Mouse (Mus musculus) cerebellum, postnatal 14 days (tissue): ENCODE measurements at regions not wholly inside any gene's neighbourhood (a gene's known extent, or its start where the extent isn't known, plus 50 kb on each side); places are given as distances from the start of the nearest gene placed in this dataset.
"Not testable (repeated sequence)": the region's sequence is repeated elsewhere in the genome, so short reads cannot be mapped to it uniquely, and the experiment has no call there.

Experiments
- DNase-seq, 2 experiments: peaks; one replicate each; pipeline ENCODE4 v3.0.0; 2021; ENCODE audit warnings: mixed read lengths in 2 of 2

- no peak for DNase-seq
Measured at GRCm38 (mm10) chr2:171985813-171986572, 57.3 kb downstream of the Cbln4 start.

DNA sequence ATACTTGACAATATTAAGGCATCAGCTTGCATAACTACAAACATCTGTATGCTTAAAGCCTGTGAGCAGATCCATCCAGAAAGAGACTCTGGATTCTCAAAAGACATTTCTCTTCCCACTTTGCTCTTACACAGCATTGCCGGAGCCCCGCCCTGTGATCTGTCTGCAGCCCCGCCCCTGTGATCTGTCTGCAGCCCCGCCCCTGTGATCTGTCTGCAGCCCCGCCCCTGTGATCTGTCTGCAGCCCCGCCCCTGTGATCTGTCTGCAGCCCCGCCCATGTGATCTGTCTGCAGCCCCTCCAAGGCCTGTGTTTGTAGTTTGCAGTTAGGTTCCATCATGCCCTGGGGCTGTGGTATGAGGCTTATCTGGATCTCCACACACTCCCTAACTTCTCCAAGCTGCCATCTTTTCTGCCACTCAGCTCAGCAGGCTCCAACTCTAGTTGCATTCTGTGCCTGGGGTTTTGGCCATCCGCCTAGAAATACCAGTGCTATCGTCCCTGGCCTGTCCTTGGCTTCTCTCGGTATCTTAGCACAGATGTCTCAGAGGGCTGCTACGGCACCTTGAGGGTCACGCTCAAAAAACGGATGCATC, 73.9 kb downstream of the Cbln4 start:
- peak; percentile 29 to 32 for DNase-seq

DNA sequence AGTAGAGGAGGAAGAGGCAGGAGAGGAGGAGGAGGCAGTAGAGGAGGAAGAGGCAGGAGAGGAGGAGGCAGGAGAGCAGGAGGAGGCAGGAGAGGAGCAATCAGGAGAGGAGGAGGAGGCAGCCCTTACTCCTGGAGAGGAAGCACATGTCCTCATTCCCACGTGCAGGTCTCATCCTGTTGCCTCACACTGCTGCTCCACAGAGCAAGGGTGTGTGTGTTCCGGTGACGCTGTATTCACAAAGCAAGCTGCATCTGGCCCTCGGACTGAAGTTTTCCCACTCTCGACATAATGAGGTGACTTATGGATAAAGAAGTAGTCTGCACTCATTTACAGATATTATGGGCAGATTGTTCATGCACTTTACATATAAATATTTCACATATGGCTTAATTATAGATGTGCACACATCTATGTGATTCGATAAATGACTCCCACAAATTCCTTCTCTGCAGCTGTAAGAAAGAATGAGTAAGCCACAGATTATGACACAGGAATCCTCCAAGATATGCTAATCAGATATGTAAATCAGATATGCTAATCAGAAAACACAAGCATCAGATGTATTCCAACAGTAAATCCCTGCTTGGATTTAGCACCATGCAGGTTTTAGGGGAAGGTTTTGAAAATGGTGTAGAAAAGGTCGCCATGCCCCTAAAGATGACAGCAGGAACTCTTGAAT, 96.6 kb downstream of the Cbln4 start:
- no peak for DNase-seq

DNA sequence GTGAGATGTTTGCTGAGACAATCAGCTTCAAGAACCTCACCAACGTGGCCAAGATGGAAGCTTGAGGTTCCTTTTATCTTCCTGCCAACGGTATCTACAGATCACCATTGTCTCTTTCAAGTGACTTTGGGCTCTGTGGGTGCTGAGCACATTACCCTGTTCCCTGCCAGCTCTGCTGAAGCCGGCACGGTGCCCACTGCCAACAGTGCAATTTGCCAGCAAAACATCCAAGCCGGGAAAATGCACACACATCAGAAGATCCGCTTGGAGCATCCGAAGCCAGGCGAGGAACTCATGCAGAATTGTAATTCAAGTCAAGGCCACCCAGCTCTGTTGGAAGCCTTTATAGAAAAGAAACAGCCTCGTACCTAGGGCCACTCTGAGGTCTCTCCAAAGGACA, 100.6 kb downstream of the Cbln4 start:
- DNase-seq: peak; percentile 78 to 86

GRCm38 (mm10) chr2:171935646-171936325, 107.5 kb downstream of the Cbln4 start:
- peak in 1 of 2 experiments; percentile 10 for DNase-seq

GRCm38 (mm10) chr2:171920960-171921359, 122.3 kb downstream of the Cbln4 start:
- no peak for DNase-seq

DNA sequence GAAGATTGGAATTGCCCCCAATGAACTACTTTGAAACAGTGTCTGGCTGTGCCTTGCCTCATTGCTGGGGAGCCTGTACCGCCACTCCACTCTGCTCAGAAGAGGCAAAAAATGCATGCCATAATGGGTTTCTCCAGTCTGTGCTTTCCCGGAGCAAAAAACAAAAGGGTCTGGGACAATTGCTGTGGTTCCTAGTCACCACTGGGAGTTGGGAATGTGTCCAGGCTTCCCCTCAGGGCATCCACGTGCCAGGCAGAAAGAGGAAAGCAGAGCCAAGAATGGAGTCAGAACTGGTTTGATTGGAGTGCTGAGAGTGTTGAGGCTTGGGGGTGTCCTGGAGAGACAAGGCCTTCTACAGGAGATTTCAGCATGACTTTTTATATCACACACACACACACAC, 156.0 kb downstream of the Cbln4 start:
- peak; percentile 34 to 57 for DNase-seq

DNA sequence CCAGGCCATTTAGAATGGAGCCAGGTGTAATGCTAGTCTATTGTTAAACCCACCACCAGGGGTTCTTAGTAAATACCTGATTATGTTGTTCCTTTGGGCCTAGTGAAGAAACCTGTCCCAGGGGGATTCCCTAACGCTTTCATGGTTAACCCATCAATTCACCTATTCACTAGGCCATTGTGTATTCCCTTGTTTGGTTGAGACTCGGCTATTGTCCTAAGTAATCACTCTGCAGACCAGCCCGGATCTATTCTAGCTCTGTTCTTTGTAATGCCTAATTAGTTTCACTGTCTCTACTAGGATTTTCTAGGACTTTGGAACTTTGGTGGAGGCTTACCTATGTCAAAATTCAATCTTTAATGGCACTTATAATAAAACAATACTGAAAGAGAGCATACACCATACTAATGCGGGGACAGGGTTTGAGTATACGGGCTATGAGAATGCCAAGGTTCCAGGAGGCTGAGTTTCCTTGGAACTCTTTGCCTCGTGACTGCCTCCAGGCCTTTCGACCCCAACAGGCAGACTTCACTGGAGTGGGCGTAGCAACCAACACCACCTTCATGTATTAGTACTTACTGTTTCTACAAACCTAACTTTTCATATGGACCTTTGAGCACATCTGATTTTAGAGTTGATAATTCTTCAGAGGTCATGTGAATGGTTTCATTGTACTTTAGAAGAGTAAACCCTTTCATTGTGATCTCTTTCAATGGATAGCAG, 163.9 kb downstream of the Cbln4 start:
- DNase-seq: not testable (repeated sequence)

GRCm38 (mm10) chr2:171867550-171867949, 175.7 kb downstream of the Cbln4 start:
- DNase-seq: no peak

- DNase-seq: no peak
Measured at GRCm38 (mm10) chr2:171864376-171864965, 178.8 kb downstream of the Cbln4 start.

DNA sequence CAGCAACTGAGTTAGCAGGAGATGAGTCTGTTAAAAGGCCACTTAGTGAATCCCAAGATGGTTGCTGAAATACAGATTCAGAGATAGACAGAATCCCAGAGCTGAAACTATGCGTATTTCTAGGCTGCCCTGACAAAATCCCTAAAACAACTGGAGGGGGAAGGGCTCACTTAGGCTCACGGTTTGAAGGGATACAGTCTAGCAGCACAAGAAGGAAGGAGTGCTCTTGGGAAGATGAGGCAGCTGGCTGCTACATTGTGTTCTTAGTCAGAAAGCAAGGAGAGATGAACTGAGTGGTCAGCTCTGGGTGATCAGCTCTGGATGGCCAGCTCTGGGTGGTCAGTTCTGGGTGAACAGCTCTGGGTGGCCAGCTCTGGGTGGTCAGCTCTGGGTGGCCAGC, 180.6 kb downstream of the Cbln4 start:
- no peak for DNase-seq

GRCm38 (mm10) chr2:171858894-171859293, 184.4 kb downstream of the Cbln4 start:
- DNase-seq: no peak

GRCm38 (mm10) chr2:171856491-171856890, 186.8 kb downstream of the Cbln4 start:
- DNase-seq: peak; percentile 27 to 52

DNA sequence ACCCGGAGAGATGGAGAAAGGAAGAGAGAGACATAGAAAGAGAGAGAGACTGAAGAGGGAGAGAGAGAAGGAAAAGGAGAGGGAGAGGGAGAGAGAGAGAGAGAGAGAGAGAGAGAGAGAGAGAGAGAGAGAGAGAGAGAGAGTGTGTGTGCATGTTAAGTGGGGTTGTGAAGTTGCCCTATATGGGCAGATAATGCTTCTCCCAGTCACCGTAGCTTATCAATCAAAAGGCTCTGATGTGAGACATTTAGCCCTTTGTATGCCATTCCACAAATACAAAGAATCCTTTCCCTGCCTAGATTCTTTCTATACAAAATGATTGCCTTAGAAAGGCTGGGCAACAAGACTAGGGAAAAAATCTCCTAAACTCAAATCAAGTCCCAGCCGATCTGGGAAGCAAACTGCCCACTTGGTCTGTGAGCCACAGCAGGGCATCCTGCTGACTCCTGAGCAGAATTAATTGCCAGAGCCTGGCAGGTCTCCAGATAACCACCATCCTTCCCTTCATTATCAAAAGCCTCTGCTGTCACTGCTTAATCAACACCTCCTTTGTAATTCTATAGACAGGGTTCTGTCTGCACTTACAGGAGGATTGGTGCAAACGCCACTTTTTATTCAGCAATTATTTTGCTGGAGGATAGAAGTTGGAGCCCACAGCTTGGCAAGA, 196.3 kb downstream of the Cbln4 start:
- DNase-seq: peak; percentile 82 to 86

DNA sequence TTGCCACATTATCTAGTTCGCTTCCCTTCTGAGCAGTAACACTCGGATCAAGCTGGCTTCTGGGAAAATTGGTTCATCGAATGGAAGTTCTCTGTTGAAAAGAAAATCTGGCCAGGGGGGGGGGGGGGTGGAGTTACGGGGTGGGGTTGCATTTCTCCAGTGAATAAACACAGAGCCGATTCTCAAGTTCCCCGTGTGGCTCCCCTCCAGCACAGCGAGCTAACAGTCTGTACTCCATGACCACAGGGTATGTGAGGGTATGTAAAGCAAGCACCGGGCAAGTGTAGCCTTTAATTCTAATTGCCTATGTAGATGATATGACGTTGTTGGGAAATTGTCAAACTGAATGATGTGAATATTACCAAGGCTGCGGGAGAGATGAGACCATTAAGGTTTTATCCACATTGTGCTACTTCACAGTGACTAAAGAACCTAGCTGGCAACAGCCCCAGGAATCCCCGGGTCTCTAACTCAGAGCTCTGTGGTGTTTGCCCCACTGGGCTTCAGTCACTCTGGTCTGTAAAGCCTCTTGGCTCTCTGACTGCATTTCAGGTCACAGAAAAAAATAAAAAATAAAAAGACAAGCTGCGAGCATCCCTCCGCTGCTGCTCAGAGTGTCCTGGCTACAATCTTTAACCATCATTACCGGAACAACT, 203.1 kb downstream of the Cbln4 start:
- DNase-seq: peak; percentile 18 to 50

GRCm38 (mm10) chr2:171822156-171822555, 221.1 kb downstream of the Cbln4 start:
- DNase-seq: no peak

GRCm38 (mm10) chr2:171818504-171818903, 224.8 kb downstream of the Cbln4 start:
- DNase-seq: no peak

GRCm38 (mm10) chr2:171816685-171817419, 226.4 kb downstream of the Cbln4 start:
- no peak for DNase-seq

DNA sequence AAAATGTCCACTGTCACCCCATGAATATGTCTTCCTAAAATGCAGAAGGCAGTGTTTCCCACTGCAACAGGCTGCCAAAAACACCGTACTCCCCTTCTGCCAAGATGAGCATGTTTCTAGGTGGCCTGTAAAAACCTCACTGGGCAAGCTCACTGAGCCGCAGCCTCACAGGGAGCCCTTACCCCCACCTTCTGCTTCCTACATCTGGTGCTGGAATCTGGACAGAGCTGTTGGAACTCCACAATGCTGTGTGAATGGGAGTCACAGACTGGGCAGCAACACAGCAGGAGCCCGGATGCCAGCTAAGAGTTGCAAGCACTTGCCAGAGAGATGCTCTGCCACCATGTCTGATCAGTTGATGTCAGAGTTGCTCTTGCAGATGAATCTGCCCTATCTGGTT, 230.6 kb downstream of the Cbln4 start:
- DNase-seq: peak; percentile 35 to 47

- peak; percentile 52 to 62 for DNase-seq
Measured at GRCm38 (mm10) chr2:171805376-171805775, 237.9 kb downstream of the Cbln4 start.
